Mouse (Mus musculus) midbrain, embryonic 10.5 days (tissue): ENCODE measurements around the gene Fgg. TPM values are rescaled to one million over a fixed set of nuclear protein-coding genes. Genes with fewer than 3 reads are reported as not detected.

Source experiments
- DNase-seq: peaks from one replicate; pipeline ENCODE4 v3.0.0-alpha.2; 2017; ENCODE audit warnings: low spot score
- H3K27ac ChIP-seq: fragments of 300-500 bp; sonication (generic); replicated peaks from 2 replicates; pipeline ENCODE4 v1.5.1; 2016; ENCODE audit warnings: mild to moderate bottlenecking
- H3K27me3 ChIP-seq: fragments of 300-500 bp; sonication (generic); 2 replicates; pipeline ENCODE4 v1.6.1; 2016; ENCODE audit warnings: low read depth, mild to moderate bottlenecking; ENCODE audit not compliant: poor library complexity, severe bottlenecking
- H3K36me3 ChIP-seq: fragments of 300-500 bp; sonication (generic); 2 replicates; pipeline ENCODE4 v1.6.1; 2016; ENCODE audit warnings: mild to moderate bottlenecking, moderate library complexity
- H3K4me1 ChIP-seq: fragments of 300-500 bp; sonication (generic); 2 replicates; pipeline ENCODE4 v1.6.1; 2016
- H3K4me3 ChIP-seq: fragments of 300-500 bp; sonication (generic); 2 replicates; pipeline ENCODE4 v1.5.1; 2016; ENCODE audit warnings: mild to moderate bottlenecking, moderate library complexity
- H3K9me3 ChIP-seq: fragments of 300-500 bp; sonication (generic); replicated peaks from 2 replicates; pipeline ENCODE4 v1.6.1; 2016; ENCODE audit warnings: mild to moderate bottlenecking
- WGBS: fragments of 180-500 bp; shearing (Covaris S2); methylation state at CpG from one replicate; pipeline ENCODE4 v1.1.7; 2016; 5-methylcytosine and 5-hydroxymethylcytosine counted together
- polyA plus RNA-seq: library from polyadenylated mRNA; unstranded; fragments of >200 nt; fragmentation: Nextera tagmentation; extraction: Ambion mirVana; gene quantifications from 2 replicates; pipeline ENCODE4 v1.2.1, GENCODE M21; 2016

The Fgg gene
- polyA plus RNA-seq, 1 experiment from 2014 or later = 0.06 TPM

- H3K4me1 ChIP-seq = peaks cover 6% of the 10 kb centered on the region
- peak overlapping the region; percentile 30; the same call in 1 of the 2 replicates for H3K27ac ChIP-seq
- H3K27me3 ChIP-seq = 0 out of 2 replicates have a peak, but pooled peaks cover 5% of the 10 kb centered on the region
- H3K4me3 ChIP-seq = peak overlapping the region; percentile 30
- H3K36me3 ChIP-seq = no peaks in the 10 kb centered on the region
- no peak for DNase-seq
- no peaks in the 10 kb centered on the region for H3K9me3 ChIP-seq
- WGBS = 50% methylated on average over 13 of the region's 13 CpGs
These were observed 25.3 kb downstream of the Fgg start for GRCm38 (mm10) chr3:83032746-83033308.

- WGBS = 83% methylated on average over 8 of the region's 8 CpGs
- DNase-seq = no peak
- H3K9me3 ChIP-seq = no peaks in the 10 kb centered on the region
- H3K27ac ChIP-seq = no peak overlapping the region
- H3K4me1 ChIP-seq = peaks cover 6% of the 10 kb centered on the region
- 0 out of 2 replicates have a peak, but pooled peaks cover 5% of the 10 kb centered on the region for H3K27me3 ChIP-seq
- H3K36me3 ChIP-seq = no peaks in the 10 kb centered on the region
- H3K4me3 ChIP-seq = no peak overlapping the region
These were observed 26.3 kb downstream of the Fgg start for GRCm38 (mm10) chr3:83033801-83034200.

- H3K27me3 ChIP-seq = 0 out of 2 replicates have a peak, but pooled peaks cover 2% of the 10 kb centered on the region
- no peak overlapping the region for H3K4me3 ChIP-seq
- no peak for DNase-seq
- WGBS = 89% methylated on average over 2 of the region's 2 CpGs
- no peak overlapping the region for H3K27ac ChIP-seq
- no peaks in the 10 kb centered on the region for H3K9me3 ChIP-seq
- H3K36me3 ChIP-seq = no peaks in the 10 kb centered on the region
- no peaks in the 10 kb centered on the region for H3K4me1 ChIP-seq
These were observed 31.3 kb downstream of the Fgg start for GRCm38 (mm10) chr3:83038865-83039264.

GRCm38 (mm10) chr3:83039666-83040065, 32.1 kb downstream of the Fgg start:
- H3K9me3 ChIP-seq = no peaks in the 10 kb centered on the region
- no peaks in the 10 kb centered on the region for H3K36me3 ChIP-seq
- 75% methylated on average over 4 of the region's 4 CpGs for WGBS
- DNase-seq = no peak
- H3K4me1 ChIP-seq = no peaks in the 10 kb centered on the region
- no peak overlapping the region for H3K4me3 ChIP-seq
- H3K27ac ChIP-seq = no peak overlapping the region
- no peaks in the 10 kb centered on the region for H3K27me3 ChIP-seq

- Histone ChIP-seq H3K27ac (no peak overlapping the region), H3K27me3 (no peaks in the 10 kb centered on the region), H3K36me3 (no peaks in the 10 kb centered on the region), H3K4me3 (no peak overlapping the region), H3K9me3 (no peaks in the 10 kb centered on the region), H3K4me1 (no peaks in the 10 kb centered on the region)
- 95% methylated on average over 5 of the region's 5 CpGs for WGBS
- DNase-seq = no peak
These were observed 34.9 kb downstream of the Fgg start for GRCm38 (mm10) chr3:83042451-83042850.

- H3K27me3 ChIP-seq = no peaks in the 10 kb centered on the region
- 86% methylated on average over 11 of the region's 11 CpGs for WGBS
These were observed 39.1 kb downstream of the Fgg start for GRCm38 (mm10) chr3:83046649-83047048.

GRCm38 (mm10) chr3:83049680-83050079, 42.2 kb downstream of the Fgg start, which contains the start of gene Fgb:
Fgb (minus strand) TSS chr3:83049863.
- Histone ChIP-seq H3K4me1 (no peaks in the 10 kb centered on the region), H3K36me3 (no peaks in the 10 kb centered on the region), H3K4me3 (no peak within 1 kb of the TSS), H3K27ac (no peak within 1 kb of the TSS), H3K27me3 (no peaks in the 10 kb centered on the region), H3K9me3 (no peaks in the 10 kb centered on the region)
- 94% methylated on average over 8 of the region's 8 CpGs for WGBS
- no peak for DNase-seq

More at GRCm38 (mm10) chr3:83046649-83047048, 39.1 kb downstream of the Fgg start:
- no peak overlapping the region for H3K27ac ChIP-seq
- H3K4me3 ChIP-seq = no peak overlapping the region
- no peaks in the 10 kb centered on the region for H3K9me3 ChIP-seq
- DNase-seq = no peak
- no peaks in the 10 kb centered on the region for H3K4me1 ChIP-seq
- H3K36me3 ChIP-seq = no peaks in the 10 kb centered on the region

- Histone ChIP-seq H3K27ac (no peak overlapping the region), H3K4me3 (no peak overlapping the region), H3K27me3 (no peaks in the 10 kb centered on the region), H3K9me3 (no peaks in the 10 kb centered on the region), H3K36me3 (no peaks in the 10 kb centered on the region), H3K4me1 (no peaks in the 10 kb centered on the region)
- WGBS = 86% methylated on average over 5 of the region's 5 CpGs
- DNase-seq = no peak
These were observed 43.1 kb downstream of the Fgg start for GRCm38 (mm10) chr3:83050661-83051060.

- H3K27me3 ChIP-seq = no peaks in the 10 kb centered on the region
- DNase-seq = no peak
- no peak overlapping the region for H3K27ac ChIP-seq
- WGBS = 94% methylated on average over 5 of the region's 5 CpGs
- H3K36me3 ChIP-seq = peaks cover 6% of the 10 kb centered on the region
- H3K4me1 ChIP-seq = peaks cover 11% of the 10 kb centered on the region
- no peak overlapping the region for H3K4me3 ChIP-seq
- H3K9me3 ChIP-seq = no peaks in the 10 kb centered on the region
These were observed 44.6 kb downstream of the Fgg start for GRCm38 (mm10) chr3:83052102-83052501.

- Histone ChIP-seq H3K27me3 (no peaks in the 10 kb centered on the region), H3K4me3 (no peak overlapping the region), H3K9me3 (no peaks in the 10 kb centered on the region), H3K4me1 (peaks cover 11% of the 10 kb centered on the region), H3K27ac (no peak overlapping the region), H3K36me3 (peaks cover 16% of the 10 kb centered on the region)
- 84% methylated on average over 7 of the region's 7 CpGs for WGBS
- DNase-seq = no peak
These were observed 45.6 kb downstream of the Fgg start for GRCm38 (mm10) chr3:83053126-83053525.

- peaks cover 22% of the 10 kb centered on the region for H3K36me3 ChIP-seq
- WGBS = 34% methylated on average over 10 of the region's 10 CpGs
- H3K9me3 ChIP-seq = no peaks in the 10 kb centered on the region
- no peaks in the 10 kb centered on the region for H3K27me3 ChIP-seq
- H3K4me1 ChIP-seq = peaks cover 11% of the 10 kb centered on the region
- no peak overlapping the region for H3K4me3 ChIP-seq
- DNase-seq = peak; percentile 13
- no peak overlapping the region for H3K27ac ChIP-seq
These were observed 46.2 kb downstream of the Fgg start for GRCm38 (mm10) chr3:83053758-83054157.

GRCm38 (mm10) chr3:83054759-83055158, 47.2 kb downstream of the Fgg start:
- Histone ChIP-seq H3K27me3 (no peaks in the 10 kb centered on the region), H3K27ac (peak overlapping the region; percentile 79; the same call in 1 of the 2 replicates), H3K36me3 (peaks cover 32% of the 10 kb centered on the region), H3K4me1 (peaks cover 11% of the 10 kb centered on the region), H3K4me3 (peak overlapping the region; percentile 85), H3K9me3 (no peaks in the 10 kb centered on the region)
- no peak for DNase-seq
- WGBS = 40% methylated on average over 13 of the region's 13 CpGs

GRCm38 (mm10) chr3:83055281-83056038, 47.9 kb downstream of the Fgg start, which contains the start of gene Plrg1:
Plrg1 (plus strand) TSS chr3:83055522.
- peaks cover 11% of the 10 kb centered on the region for H3K4me1 ChIP-seq
- peak; percentile 99 for DNase-seq
- WGBS = under 1% methylated on average over 61 of the region's 61 CpGs
- no peaks in the 10 kb centered on the region for H3K9me3 ChIP-seq
- H3K27ac ChIP-seq = peak within 1 kb of the TSS; percentile 79
- peak within 1 kb of the TSS; percentile 85 for H3K4me3 ChIP-seq
- no peaks in the 10 kb centered on the region for H3K27me3 ChIP-seq
- peaks cover 39% of the 10 kb centered on the region for H3K36me3 ChIP-seq
